Mouse (Mus musculus): Measurements from ENCODE around the gene Bpifb1. TPM values are rescaled to one million over a fixed set of nuclear protein-coding genes. Genes with fewer than 3 reads are reported as not detected.
"Not testable (repeated sequence)": the region's sequence is repeated elsewhere in the genome, so short reads cannot be mapped to it uniquely, and the experiment has no call there.

The Bpifb1 gene
- polyA plus RNA-seq, 1 experiment from 2014 or later: 0.13 TPM

GRCm38 (mm10) chr2:154219950-154220349 lies 29.3 kb downstream of the Bpifb1 start:
- no peaks in the 10 kb centered on the region for H3K27me3 ChIP-seq (replicated peaks)
- no peak overlapping the region for H3K4me3 ChIP-seq
- WGBS (ENCODE audit: insufficient replicate concordance): 45% methylated on average over 5 of the region's 5 CpGs
- no peaks in the 10 kb centered on the region for H3K9me3 ChIP-seq (replicated peaks)
- no peak overlapping the region for H3K4me2 ChIP-seq
- H3K4me1 ChIP-seq: 0 out of 2 replicates have a peak, but pooled peaks cover 8% of the 10 kb centered on the region
- H3K36me3 ChIP-seq: no peaks in the 10 kb centered on the region
- ATAC-seq: no peak
- H3K27ac ChIP-seq: no peak overlapping the region
- no peak overlapping the region for H3K9ac ChIP-seq

GRCm38 (mm10) chr2:154223265-154223916 lies 32.8 kb downstream of the Bpifb1 start, which contains the start of gene Bpifb5:
Bpifb5 (plus strand) TSS chr2:154223742.
- Histone ChIP-seq H3K27me3 (replicated peaks) (0 out of 2 replicates have a peak, but pooled peaks cover 5% of the 10 kb centered on the region), H3K4me3 (no peak within 1 kb of the TSS), H3K27ac (no peak within 1 kb of the TSS), H3K4me1 (0 out of 2 replicates have a peak, but pooled peaks cover 8% of the 10 kb centered on the region), H3K9ac (no peak within 1 kb of the TSS), H3K36me3 (no peaks in the 10 kb centered on the region), H3K4me2 (no peak within 1 kb of the TSS), H3K9me3 (replicated peaks) (no peaks in the 10 kb centered on the region)
- 17% methylated on average over 14 of the region's 14 CpGs for WGBS (ENCODE audit: insufficient replicate concordance)
- ATAC-seq: 0 out of 2 replicates have a peak, but pooled peaks have one; percentile 18

- Histone ChIP-seq H3K9ac (no peak overlapping the region), H3K27me3 (replicated peaks) (0 out of 2 replicates have a peak, but pooled peaks cover 5% of the 10 kb centered on the region), H3K9me3 (replicated peaks) (no peaks in the 10 kb centered on the region), H3K27ac (no peak overlapping the region), H3K4me3 (no peak overlapping the region), H3K4me1 (0 out of 2 replicates have a peak, but pooled peaks cover 8% of the 10 kb centered on the region), H3K4me2 (no peak overlapping the region), H3K36me3 (no peaks in the 10 kb centered on the region)
- 34% methylated on average over 2 of the region's 2 CpGs for WGBS (ENCODE audit: insufficient replicate concordance)
- ATAC-seq: no peak
Measured at GRCm38 (mm10) chr2:154223917-154224273, 33.3 kb downstream of the Bpifb1 start.

- H3K27me3 ChIP-seq (replicated peaks): 0 out of 2 replicates have a peak, but pooled peaks cover 5% of the 10 kb centered on the region
- no peak overlapping the region for H3K9ac ChIP-seq
- no peaks in the 10 kb centered on the region for H3K36me3 ChIP-seq
- H3K4me2 ChIP-seq: no peak overlapping the region
- H3K4me3 ChIP-seq: no peak overlapping the region
- 49% methylated on average over 4 of the region's 4 CpGs for WGBS (ENCODE audit: insufficient replicate concordance)
- H3K4me1 ChIP-seq: 0 out of 2 replicates have a peak, but pooled peaks cover 8% of the 10 kb centered on the region
- no peak overlapping the region for H3K27ac ChIP-seq
- no peaks in the 10 kb centered on the region for H3K9me3 ChIP-seq (replicated peaks)
- no peak for ATAC-seq
Measured at GRCm38 (mm10) chr2:154226991-154227390, 36.4 kb downstream of the Bpifb1 start.

GRCm38 (mm10) chr2:154227830-154228229 lies 37.2 kb downstream of the Bpifb1 start:
- Histone ChIP-seq H3K27me3 (replicated peaks) (0 out of 2 replicates have a peak, but pooled peaks cover 5% of the 10 kb centered on the region), H3K27ac (no peak overlapping the region), H3K4me3 (no peak overlapping the region), H3K9ac (no peak overlapping the region), H3K9me3 (replicated peaks) (no peaks in the 10 kb centered on the region), H3K36me3 (no peaks in the 10 kb centered on the region), H3K4me1 (0 out of 2 replicates have a peak, but pooled peaks cover 8% of the 10 kb centered on the region), H3K4me2 (no peak overlapping the region)
- ATAC-seq: no peak
- WGBS (ENCODE audit: insufficient replicate concordance): 75% methylated on average over 5 of the region's 5 CpGs

GRCm38 (mm10) chr2:154233426-154233825 lies 42.8 kb downstream of the Bpifb1 start:
- H3K4me2 ChIP-seq: no peak overlapping the region
- H3K27ac ChIP-seq: no peak overlapping the region
- no peak overlapping the region for H3K4me3 ChIP-seq
- H3K9ac ChIP-seq: no peak overlapping the region
- no peaks in the 10 kb centered on the region for H3K27me3 ChIP-seq (replicated peaks)
- no peaks in the 10 kb centered on the region for H3K9me3 ChIP-seq (replicated peaks)
- ATAC-seq: no peak
- H3K4me1 ChIP-seq: no peaks in the 10 kb centered on the region
- no peaks in the 10 kb centered on the region for H3K36me3 ChIP-seq
- WGBS (ENCODE audit: insufficient replicate concordance): 73% methylated on average over 6 of the region's 6 CpGs

GRCm38 (mm10) chr2:154240771-154241170 lies 50.2 kb downstream of the Bpifb1 start:
- Histone ChIP-seq H3K4me3 (no peak overlapping the region), H3K9ac (no peak overlapping the region), H3K4me1 (no peaks in the 10 kb centered on the region), H3K36me3 (no peaks in the 10 kb centered on the region), H3K9me3 (replicated peaks) (no peaks in the 10 kb centered on the region), H3K4me2 (no peak overlapping the region), H3K27ac (no peak overlapping the region), H3K27me3 (replicated peaks) (no peaks in the 10 kb centered on the region)
- ATAC-seq: no peak
- WGBS (ENCODE audit: insufficient replicate concordance): 68% methylated on average over 6 of the region's 6 CpGs

- H3K9me3 ChIP-seq (replicated peaks); H3K36me3 ChIP-seq; H3K27ac ChIP-seq; H3K4me3 ChIP-seq; H3K27me3 ChIP-seq (replicated peaks); H3K4me2 ChIP-seq; H3K4me1 ChIP-seq; ATAC-seq; H3K9ac ChIP-seq: not testable (repeated sequence)
- 76% methylated on average over 11 of the region's 12 CpGs for WGBS (ENCODE audit: insufficient replicate concordance)
Measured at GRCm38 (mm10) chr2:154242726-154243125, 52.1 kb downstream of the Bpifb1 start.

- WGBS (ENCODE audit: insufficient replicate concordance): 73% methylated on average over 10 of the region's 10 CpGs
- H3K4me1 ChIP-seq: no peaks in the 10 kb centered on the region
- no peak for ATAC-seq
- no peaks in the 10 kb centered on the region for H3K9me3 ChIP-seq (replicated peaks)
- H3K4me3 ChIP-seq: no peak overlapping the region
- H3K27ac ChIP-seq: no peak overlapping the region
- H3K36me3 ChIP-seq: no peaks in the 10 kb centered on the region
- no peak overlapping the region for H3K9ac ChIP-seq
- no peaks in the 10 kb centered on the region for H3K27me3 ChIP-seq (replicated peaks)
- H3K4me2 ChIP-seq: no peak overlapping the region
Measured at GRCm38 (mm10) chr2:154243356-154244036, 52.9 kb downstream of the Bpifb1 start.

- H3K9ac ChIP-seq: no peak overlapping the region
- no peak overlapping the region for H3K4me3 ChIP-seq
- H3K4me2 ChIP-seq: no peak overlapping the region
- no peak overlapping the region for H3K27ac ChIP-seq
- H3K9me3 ChIP-seq (replicated peaks): no peaks in the 10 kb centered on the region
- no peaks in the 10 kb centered on the region for H3K4me1 ChIP-seq
- H3K27me3 ChIP-seq (replicated peaks): no peaks in the 10 kb centered on the region
- ATAC-seq: no peak
- 72% methylated on average over 5 of the region's 5 CpGs for WGBS (ENCODE audit: insufficient replicate concordance)
- no peaks in the 10 kb centered on the region for H3K36me3 ChIP-seq
Measured at GRCm38 (mm10) chr2:154245322-154245721, 54.7 kb downstream of the Bpifb1 start.

GRCm38 (mm10) chr2:154255254-154255653 lies 64.6 kb downstream of the Bpifb1 start:
- not testable (repeated sequence) for H3K4me3 ChIP-seq; H3K4me2 ChIP-seq; H3K4me1 ChIP-seq; H3K36me3 ChIP-seq; ATAC-seq; H3K9ac ChIP-seq; H3K27ac ChIP-seq; H3K9me3 ChIP-seq (replicated peaks); H3K27me3 ChIP-seq (replicated peaks)
- WGBS (ENCODE audit: insufficient replicate concordance): 79% methylated on average over 2 of the region's 4 CpGs

GRCm38 (mm10) chr2:154255770-154256169 lies 65.2 kb downstream of the Bpifb1 start:
- Histone ChIP-seq H3K4me2 (no peak overlapping the region), H3K4me3 (no peak overlapping the region), H3K27me3 (replicated peaks) (no peaks in the 10 kb centered on the region), H3K27ac (no peak overlapping the region), H3K36me3 (no peaks in the 10 kb centered on the region), H3K4me1 (no peaks in the 10 kb centered on the region), H3K9me3 (replicated peaks) (no peaks in the 10 kb centered on the region), H3K9ac (no peak overlapping the region)
- ATAC-seq: no peak
- WGBS (ENCODE audit: insufficient replicate concordance): 60% methylated on average over 4 of the region's 4 CpGs
